Mouse (Mus musculus) spleen, adult 2 months (tissue): ENCODE measurements around the gene Hapln3.

ENCODE experiments used
- CTCF ChIP-seq: fragments of 200-500 bp; IDR thresholded peaks from 2 replicates; pipeline ENCODE4 v1.5.1; 2011; ENCODE audit warnings: mild to moderate bottlenecking, inconsistent platforms; ENCODE audit not compliant: insufficient read depth, insufficient read length, insufficient replicate concordance; ENCODE audit errors: extremely low read depth
- POLR2A ChIP-seq: fragments of 200-500 bp; IDR thresholded peaks from 2 replicates; pipeline ENCODE4 v1.6.1; 2011; ENCODE audit warnings: low read depth, low read length, inconsistent platforms

DNA sequence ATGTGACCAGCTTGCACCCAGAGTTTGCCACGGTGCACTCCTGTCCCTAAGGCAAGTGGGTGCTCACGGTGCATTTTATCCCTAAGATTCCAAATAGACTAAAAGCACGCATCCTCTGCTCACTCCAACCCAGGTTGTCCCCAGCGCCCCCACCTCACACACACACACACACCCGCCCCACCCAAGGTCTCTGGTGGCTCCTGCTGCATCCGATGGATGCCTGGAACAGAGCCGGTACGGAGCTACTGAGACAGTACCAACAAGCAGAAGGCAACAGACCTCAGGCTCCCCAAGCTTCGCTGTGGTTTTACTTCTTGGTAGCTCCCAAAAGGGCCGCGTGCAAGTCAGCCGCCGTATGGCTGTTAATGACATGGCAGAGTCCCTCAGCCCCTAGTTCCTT is 433 bp downstream of the Hapln3 start:
- TF ChIP-seq CTCF (no peak), POLR2A (no peak)
